Mouse (Mus musculus) adrenal gland, postnatal 36 days (tissue): ENCODE data around the gene Elmo1. TPM values are rescaled to one million over a fixed set of nuclear protein-coding genes. Genes with fewer than 3 reads are reported as not detected.
A peak's percentile ranks its signal among the peaks of the same experiment; 100 is the strongest.

Experiments used
- DNase-seq, 2 experiments: peaks; one replicate each; pipeline ENCODE4 v3.0.0; 2021; ENCODE audit warnings: mixed read lengths in 1 of 2
- total RNA-seq, 2 experiments: library from RNA; stranded (reverse); gene quantifications; 2 replicates each; pipeline ENCODE4 v1.2.3; 2021

Gene Elmo1
- total RNA-seq, 2 experiments from 2014 or later = 13.0 to 16.5 TPM

DNA sequence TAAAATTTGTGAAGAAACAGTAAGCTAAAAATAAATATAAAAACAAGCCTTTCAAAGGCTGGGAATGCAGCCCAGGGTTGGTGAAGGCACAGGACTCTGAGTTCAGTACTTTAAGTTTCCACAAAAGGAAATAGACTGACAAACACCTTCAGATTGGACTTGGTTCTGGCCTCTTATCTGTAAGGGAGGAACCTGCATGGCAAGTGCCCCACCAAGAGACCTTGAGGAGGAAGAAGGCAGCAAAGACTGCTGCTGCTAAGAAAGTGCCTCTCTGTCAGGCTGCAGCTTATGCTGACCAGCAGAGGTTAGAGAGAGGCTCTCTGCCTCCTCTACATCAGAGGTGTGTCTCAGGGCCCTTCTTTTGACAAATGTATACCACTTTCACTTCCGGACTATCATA is 293.5 kb downstream of the Elmo1 start:
- peak in 1 of 2 experiments; percentile 4 for DNase-seq

DNA sequence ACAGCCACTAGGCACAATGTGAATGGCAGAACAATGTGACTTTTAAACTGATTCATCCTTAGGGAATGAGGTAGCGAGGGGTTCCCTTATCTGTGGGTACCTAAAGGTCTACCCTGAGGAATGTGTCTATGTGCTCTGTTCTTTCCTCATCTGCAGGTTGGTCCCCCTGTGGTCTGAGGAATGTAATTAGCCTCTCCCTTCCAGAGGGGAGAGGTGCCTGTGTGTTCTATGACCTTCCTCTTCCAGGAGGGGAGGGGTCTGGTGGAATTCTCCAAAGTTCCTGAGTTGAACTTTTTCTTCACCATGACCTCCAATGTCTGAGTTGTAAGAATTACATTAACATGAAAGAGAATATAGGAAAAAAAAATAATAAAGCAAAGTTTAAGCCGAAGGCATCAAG is 294.4 kb downstream of the Elmo1 start:
- DNase-seq = no peak

DNA sequence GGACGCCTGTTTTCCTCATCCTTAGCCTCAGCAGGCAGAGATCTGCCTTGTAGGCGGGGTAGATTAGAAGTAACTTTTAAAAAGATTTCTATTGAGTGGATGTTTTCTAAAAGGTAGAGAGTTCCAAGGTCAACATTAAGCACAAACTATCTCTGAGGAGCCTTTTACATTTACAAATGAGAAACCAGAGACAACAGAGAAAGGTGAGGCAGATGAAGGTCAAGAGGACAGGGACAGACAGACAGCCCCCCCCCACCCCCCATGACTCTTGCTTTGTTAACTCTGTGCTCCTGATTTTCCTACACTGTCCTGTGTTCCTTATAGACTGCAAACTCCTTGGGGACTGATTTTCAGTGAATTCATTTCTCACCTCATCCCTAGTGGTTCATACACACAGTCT is 295.0 kb downstream of the Elmo1 start:
- no peak for DNase-seq

DNA sequence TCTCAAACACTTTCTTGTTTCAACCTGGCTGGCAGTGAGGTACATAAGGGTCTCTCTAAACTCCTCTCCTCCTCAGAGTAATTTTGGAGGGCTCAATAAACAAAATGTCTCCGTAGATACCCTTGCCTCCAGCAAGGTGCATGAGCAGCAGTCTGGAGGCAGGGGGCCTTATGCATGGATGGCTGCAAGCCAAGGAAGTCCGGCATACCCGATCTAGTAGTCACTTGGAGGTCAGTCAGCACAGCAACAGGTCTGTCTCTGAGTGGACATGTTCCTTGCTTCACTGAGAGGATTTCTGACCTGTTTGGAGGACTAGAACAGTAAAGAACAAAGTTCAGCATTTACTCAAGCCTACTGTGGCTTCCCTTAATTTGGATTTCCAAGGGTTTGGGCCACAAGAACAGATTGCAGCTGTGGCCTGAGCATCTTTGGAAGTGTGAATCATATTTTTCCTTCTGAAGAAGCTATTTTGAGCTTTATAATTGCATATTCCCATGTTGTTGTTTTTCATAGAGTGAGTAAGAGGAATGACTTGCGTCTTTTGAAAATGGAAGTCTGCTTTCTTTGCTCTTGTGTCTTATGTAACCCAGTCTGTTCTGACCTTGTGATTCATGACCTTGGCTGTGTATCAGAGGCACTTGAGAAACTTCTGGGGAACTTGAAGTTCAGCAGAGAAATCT is 296.2 kb downstream of the Elmo1 start:
- DNase-seq = peak; percentile 42 to 51

DNA sequence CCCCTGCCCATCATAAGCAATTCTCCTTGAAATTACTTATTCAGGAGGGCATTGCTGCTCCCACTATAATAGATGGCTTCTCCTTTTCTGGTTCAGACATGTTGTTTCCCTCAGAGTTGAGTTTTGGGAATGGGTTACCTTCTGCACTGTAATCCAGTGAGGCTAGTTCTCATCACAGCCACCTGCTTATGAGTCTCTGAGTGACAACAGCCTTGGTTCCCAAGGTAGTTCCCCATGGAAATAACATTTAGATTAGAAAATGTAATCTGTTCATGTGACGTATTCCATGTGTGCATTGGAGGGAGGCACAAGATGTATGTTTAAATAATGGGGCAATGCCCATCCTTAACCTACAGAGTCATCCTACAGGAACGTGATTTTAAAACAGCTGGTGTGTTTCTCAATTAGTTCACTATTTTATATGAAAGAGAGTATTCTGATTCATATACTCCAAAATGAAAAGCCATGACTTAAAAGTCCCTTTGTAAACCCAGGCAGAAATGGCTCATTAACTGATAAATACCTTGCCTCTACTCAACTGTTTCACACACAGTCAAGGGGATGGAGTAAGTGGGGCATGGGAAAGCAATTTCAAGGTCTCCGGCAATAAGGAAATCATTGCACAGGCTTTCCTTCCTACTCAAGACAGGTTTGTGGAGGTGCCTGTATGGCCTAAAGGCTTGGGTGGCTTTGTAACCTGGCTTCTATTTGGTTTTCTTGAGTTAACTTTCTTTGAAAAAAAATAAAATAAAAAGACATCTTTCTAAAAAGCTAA is 302.6 kb downstream of the Elmo1 start:
- no peak for DNase-seq

DNA sequence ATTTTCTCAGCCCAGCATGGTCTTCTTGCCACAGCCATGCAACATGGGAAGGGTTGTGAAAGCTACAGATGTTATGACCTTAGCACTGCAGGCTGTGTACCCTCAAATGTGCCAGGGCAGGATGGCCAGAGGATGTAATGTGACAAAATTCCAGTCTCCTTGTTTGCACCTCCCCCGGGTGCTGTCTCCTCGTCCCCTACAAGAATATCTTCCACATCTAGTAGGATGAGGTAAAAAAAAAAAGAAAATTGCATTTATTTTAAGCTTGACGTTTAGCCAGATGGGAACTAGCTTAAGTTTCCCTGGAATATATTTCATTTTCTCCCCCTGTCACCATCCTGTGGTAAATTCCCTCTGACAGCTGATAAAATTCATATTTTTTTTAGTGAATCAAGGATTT is 307.3 kb downstream of the Elmo1 start:
- DNase-seq = no peak

DNA sequence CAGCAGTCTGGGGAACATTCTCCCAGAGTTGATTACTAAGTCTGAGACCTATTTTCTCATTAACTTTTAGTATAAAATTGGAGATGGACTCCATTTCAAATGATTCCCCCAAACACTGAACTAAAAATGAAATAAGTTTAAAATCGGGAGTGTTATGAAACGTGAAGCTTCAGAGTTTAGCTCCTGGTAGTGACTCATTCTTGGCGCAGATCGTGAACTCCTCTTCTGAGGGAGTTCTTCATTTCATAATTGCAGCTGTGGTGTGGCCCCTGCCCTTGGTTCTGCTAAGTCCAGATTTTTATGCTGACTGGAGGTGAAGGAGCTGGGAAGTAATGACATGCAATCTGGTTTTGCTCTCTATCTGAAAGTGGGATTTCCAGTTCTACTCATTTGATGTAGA is 307.9 kb downstream of the Elmo1 start:
- DNase-seq = peak; percentile 42 to 57

DNA sequence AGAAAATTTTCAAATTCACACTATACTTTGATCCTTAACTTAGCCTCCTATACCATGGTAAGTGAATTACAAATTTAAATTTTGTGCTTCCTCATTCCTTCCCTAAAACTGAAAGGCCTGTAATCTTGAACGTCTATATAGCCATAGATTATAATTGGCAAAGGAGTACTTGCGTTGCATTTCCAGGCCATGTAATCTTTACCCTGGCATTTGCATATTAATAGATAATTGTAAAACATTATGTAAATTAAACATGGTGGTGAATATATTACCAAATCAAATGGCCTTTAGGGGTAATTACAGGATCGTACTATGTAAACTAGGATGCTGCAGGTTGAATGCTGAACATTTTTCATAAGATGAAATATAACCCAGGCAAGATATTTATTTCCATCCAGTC is 314.1 kb downstream of the Elmo1 start:
- DNase-seq = no peak

DNA sequence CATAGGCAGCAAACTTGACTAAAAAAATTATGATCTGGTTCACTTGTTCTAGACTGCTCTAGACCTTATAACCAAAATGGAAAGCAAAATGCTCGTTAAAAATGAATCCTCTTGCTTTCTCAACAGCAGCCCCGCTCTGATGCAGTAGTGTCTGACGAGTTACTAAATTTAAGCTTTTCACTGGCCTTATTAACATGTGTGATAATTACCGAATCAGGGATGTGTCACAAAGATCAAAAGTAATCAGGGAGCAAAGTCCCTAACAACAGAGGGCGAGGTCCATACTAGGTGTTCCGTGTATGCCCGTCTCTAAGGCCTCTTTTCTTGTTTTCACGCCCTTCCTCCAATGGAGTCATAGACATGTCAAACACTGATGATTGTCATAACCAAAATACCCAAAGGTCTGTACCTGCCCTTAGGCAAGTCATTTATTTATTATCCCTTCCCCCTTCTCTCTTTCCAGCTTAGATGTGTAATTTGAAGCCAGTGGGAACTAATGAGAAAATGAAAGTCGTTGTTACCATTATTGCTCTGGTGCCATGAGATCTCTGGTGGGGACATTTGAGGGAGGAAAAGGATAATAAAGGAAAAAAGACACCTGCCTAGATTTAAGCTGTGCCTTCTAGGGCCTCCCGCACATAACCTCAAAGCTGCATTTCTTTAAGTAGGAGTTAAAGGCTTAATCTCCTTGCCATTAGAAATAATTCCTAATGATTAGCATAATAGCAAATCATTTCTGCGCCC is 316.2 kb downstream of the Elmo1 start:
- DNase-seq = no peak

DNA sequence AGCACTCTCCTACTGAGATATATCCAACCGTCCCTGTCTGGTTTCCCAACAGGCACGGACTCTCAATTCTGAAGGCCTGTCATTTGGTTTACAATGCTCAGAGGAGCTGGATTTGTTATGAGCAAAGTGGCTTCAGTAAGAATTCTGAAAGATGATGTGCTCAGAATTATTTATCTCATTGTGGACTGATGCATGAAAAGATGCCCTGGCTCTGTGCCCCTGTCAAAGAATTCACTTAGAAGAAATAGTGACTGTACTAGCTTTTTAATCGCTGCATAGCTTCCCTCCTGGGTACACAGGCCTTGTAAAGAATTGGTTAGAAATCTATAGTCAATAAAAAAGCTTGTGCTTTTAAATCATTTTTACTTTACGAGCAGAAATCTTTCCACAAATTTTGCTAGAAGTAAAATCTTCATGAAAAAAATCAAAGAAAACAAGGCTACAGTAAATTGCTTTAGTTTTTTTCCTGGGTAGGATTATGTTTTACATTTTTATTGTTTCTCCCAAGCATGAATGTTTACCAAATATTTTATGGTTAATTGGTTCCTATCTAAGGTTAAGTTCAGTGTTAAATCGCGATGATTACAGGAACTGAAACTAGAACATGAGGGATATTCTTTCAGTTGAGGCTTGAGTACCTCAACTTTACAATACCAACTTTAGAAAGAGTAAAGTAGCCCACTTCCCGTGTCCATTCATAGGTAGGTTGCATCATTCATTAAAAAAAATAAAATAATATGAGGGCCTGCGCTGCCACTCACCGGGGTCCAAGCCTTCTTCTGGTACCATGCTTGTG is 320.1 kb downstream of the Elmo1 start:
- no peak for DNase-seq

DNA sequence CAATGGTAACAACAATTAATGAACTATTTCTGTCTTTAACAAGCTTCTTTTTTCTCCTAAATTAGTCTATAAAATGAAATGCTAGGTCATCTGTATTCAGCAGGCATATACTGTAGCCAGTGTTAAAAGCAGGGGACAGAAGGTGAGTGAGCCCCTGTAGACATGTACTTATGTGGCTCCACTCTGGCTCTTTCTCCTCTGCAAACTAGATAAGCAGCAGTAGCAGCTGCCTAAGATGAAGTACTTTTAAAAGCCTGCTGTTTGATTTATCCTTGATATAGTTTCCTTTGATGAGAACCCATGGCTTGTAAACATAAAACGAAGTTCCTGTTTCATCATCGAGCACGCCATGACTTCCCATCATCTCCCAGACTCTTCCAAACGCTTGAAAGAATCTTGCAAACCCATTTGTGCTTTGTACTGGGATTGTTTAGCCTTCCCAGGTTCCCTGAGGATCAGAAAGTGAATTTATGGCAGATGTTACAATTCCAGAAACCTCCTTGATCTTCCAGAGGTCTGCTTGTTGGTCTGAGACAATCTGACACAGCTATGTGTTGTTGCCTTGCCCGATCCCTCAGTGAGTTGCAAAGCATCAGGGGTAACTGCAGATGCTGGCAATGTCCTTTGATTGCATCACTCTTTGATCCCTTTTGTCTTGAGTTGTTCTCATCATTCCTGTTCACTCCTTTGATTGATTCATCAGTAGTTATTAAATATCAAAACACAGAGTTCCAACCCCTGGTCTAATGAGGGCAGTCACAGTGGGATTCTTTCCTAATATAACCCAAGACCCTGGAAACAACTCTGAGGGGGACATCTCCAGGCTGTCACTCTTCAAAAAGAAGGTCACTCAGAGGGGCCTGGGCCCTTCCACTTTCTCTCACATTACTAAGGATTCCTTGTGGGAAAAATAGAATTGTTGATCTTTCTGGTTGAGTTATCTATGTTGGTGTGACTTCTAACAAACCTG is 326.6 kb downstream of the Elmo1 start:
- no peak for DNase-seq

DNA sequence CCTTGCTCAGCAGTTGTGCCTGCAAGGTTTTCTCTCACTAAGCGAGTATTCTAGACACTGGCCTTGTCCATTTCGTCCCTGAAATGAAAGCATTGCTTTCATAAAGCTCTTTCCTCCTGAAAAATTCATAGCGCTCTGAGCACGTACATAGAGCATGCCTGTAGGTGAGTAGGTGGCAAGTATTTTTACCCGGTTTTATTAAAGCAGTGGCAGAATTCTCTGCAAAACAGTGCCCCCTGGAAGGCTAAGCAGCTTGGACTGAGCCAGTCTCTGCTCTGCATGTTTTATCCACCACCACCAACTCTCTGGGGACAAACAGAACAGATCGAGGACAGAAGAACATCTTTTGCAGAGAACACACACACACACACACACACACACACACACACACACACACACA is 340.6 kb downstream of the Elmo1 start:
- DNase-seq = no peak

DNA sequence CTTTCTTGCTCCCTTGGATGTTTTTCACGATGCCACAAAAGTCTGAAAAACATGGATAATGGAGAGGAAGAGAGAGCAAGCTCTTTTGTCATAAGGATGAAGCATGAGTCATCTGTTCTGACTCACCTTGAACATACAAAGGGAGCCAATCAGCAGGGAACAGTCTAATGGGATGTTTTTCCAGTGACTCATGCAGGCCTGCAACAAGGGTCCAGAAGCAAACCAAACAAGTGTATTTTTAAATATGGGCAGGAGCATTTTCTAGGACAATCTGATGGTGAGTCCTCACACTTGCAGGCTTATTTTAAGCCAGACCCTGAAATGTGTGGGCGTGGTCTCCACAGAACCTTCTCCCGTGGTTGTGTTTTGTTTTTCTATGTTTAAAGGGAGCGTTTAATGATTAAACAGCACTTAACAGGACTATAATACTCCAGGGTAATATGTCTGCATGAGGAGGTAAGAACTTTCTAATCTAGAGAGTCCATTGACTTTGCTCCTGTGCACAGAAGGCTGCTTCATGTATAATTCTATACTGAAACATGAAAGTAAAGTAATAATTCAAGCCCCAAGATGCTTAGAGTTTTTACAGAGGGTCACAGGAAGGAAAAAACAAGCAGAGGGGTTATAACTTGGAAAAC is 342.9 kb downstream of the Elmo1 start:
- peak; percentile 34 to 37 for DNase-seq

DNA sequence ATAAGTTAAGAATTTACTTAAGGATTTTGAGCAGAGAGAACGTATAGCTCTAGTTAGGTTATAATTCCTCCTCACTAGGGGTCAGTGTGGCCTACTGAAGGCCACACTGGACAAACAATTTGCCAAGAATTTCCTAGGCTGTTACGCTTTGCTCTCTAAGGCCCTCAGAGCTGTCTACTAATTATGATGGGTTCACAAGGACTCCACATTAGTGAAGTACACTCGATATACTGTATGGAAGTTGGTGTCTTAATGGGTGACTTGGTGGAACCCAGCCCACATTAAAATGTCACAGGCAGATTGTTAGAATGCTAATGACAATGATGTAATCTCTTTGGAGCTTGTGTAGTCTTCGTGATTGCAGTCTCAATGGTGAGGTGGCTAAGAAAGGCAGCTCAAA is 343.7 kb downstream of the Elmo1 start:
- no peak for DNase-seq

DNA sequence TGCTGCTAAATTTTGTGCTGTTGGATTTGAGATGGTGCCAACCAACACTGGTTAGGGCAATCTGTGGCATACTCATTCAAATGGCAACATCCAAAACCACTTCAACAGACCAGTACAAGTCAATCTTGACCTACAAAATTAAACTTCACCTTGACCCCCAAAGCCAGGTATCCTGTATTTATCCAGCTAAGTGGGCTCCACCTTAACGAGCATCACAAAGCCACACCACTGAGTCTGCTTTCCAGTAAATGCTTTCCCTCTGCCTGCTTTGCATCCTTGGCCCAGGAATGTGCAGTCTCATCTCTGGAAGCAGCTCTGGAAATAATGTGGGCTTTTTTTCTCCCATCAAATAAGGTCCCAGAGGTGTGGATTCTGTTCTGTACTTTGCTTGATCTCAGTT is 349.1 kb downstream of the Elmo1 start:
- DNase-seq = no peak

DNA sequence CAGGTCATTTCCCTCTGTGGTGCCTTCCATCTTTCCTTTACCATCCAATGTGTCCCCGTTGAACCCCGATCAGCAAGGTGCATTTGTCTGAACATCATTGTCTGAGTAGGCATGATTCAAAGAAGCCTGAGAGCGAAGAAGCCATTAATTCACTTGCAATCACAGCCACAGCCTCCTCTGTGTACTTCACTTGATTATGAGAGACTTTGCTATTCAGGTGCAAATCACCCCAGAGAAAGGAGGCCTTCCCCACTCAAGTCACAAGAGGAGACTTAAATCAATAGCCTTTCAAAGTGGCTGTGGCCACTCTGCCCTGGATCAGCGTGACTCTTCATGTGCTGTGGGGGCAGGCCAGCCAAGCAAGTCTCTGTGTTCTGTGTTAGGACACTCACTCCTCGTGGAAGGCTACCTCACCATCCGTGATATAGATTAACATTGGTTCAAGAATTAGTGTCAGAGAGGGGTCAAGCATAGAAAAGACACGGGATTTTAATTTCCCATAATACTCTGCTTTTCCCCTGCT is 360.5 kb downstream of the Elmo1 start:
- no peak for DNase-seq

DNA sequence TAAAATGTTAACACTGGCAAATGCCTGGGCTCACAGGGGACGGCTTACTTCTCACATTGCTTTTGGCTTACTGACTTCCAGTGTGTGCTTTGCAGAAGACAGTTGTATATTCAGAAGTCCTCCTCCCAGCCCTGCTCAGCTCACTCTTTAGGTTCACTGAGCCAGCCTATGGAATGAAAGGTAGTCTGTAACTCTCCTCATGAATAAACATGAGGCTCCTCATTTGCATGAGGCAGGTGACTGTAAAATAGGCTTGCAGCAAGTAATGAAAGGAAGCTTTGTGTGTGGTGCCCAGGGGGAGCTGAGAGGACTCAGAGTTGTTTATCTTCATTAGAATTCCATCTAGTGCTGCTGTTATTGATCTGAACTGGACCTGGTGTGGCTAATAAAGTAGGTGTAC is 364.0 kb downstream of the Elmo1 start:
- no peak for DNase-seq

DNA sequence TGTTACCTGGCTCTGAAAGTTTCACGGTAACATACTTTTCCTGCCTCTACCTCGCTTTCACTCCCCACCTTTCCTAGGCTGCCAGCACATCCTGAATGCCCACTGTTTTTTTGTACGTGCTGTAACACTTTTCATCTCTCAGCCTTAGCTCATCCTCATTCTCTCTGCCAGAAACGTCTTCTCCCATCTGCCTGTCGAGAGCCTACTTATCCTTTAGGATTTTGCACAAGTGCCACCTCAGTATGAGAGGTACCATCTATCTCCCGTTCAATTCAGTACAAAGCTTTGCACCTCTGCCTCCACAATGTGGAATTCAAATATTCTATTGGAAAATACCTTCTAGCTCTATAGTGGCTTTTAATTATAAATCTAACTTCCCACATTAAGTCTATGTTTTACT is 369.7 kb downstream of the Elmo1 start:
- no peak for DNase-seq

DNA sequence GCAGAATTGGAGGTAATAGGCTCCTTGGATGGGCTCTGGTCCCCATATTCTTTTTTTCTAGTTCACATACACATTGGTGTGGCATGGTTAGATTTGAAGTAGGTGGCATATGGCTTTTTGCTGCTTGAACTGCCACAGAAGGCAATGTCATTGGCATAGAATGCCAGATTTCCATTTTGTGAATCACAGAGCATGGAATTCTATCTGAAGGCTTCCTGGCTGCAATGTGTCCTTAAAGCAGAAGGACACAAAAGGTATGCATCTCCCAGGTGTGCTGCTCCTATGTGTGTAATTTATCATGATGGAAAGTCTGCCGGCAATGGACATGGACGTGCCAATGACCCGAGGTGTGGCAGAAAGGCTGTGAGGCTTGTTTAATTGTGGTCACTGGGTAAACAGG is 371.2 kb downstream of the Elmo1 start:
- DNase-seq = no peak

DNA sequence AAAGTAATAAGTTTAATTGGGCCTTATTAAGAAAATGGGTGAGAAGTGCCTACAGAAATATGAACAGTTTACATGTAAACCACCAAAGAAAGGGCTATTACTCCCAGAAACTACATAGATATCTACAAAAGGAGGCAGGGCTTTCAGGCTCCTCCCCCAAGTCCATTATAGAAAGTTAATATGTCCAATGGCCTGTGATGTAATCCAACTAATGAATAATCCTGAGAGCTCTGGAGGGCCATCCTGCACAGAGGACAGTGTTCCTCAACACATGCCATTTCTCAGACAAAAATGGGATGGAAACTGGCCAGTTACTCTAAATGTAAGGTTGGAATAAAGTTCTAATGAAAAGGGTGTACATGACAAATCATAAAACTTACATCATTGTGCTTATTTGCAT is 373.8 kb downstream of the Elmo1 start:
- DNase-seq = no peak
